Mouse (Mus musculus) lung, adult 2 months (tissue): ENCODE measurements around the gene Xrcc1. TPM values are rescaled to one million over a fixed set of nuclear protein-coding genes. Genes with fewer than 3 reads are reported as not detected.
"Not testable (repeated sequence)": the region's sequence is repeated elsewhere in the genome, so short reads cannot be mapped to it uniquely, and the experiment has no call there.

Experiments used
- DNase-seq: peaks from one replicate; pipeline ENCODE4 v3.0.0; 2022
- H3K4me1 ChIP-seq: fragments of 200-500 bp; 2 replicates; pipeline ENCODE4 v1.6.1; 2011; ENCODE audit warnings: low read length; ENCODE audit not compliant: control insufficient read depth, insufficient read depth
- H3K4me3 ChIP-seq: fragments of 200-500 bp; replicated peaks from 2 replicates; pipeline ENCODE3; 2011; ENCODE audit warnings: low read depth, mild to moderate bottlenecking, control low read depth, low read length; ENCODE audit errors: extremely low read depth
- CTCF ChIP-seq: fragments of 200-500 bp; IDR thresholded peaks from 2 replicates; pipeline ENCODE4 v1.5.1; 2011; ENCODE audit warnings: mild to moderate bottlenecking, low read length, control low read depth; ENCODE audit not compliant: insufficient read depth
- POLR2A ChIP-seq: fragments of 200-500 bp; IDR thresholded peaks from 2 replicates; pipeline ENCODE4 v1.6.1; 2011; ENCODE audit warnings: low read depth, mild to moderate bottlenecking, control low read depth, low read length, borderline replicate concordance; ENCODE audit errors: extremely low read depth
- WGBS: fragments of 180-500 bp; shearing (Covaris S2); methylation state at CpG from one replicate; pipeline ENCODE4 v1.1.7; 2018; 5-methylcytosine and 5-hydroxymethylcytosine counted together
- polyA plus RNA-seq: library from polyadenylated mRNA; depleted of rRNA; stranded (reverse); fragments of >200 nt; gene quantifications from 2 replicates; pipeline ENCODE4 v1.2.3, GENCODE M21; 2012

Xrcc1 gene
- polyA plus RNA-seq, 1 experiment = 40.5 TPM

DNA sequence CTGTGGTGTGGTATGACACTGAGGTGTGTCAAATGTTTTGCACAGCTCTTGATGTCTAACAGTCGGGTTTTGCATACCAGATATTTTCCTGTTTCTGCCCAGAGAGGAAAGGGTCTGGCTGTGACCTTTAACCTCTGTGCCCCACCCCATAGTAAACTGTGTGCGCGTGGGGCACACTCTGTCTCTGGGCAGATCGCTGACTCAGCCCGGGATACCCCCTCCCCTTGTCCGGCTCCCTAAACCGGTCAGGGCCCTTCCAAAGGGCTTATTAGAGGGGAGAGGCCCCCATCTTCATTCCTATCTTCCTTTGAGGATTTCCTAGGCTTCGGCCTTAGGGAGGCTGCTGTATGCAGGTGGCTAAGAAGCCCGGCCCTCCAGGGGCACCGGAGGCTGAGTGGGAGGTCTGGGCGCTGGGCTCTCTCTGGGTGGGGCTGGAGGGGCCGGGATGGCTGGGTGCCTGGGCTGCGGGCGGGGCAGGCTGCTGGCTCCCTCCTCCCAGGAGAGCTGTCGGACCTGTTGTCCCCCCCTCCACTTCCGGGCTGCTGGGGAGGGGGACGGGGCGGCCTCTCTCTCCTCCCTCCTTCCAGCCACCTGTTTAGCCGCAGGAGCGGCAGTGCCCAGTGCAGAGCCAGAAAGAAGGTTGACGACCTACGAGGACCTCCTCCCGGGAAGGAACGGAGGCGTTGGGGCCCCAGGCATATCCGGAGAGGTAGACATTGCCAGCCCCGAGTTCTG lies 64.2 kb downstream of the Xrcc1 start, which contains the start of gene Phldb3:
Gene Phldb3, plus strand, starts transcription at position 620 of the 735 bp plus-strand sequence.
- H3K4me3 ChIP-seq = peak within 1 kb of the TSS; percentile 59
- H3K4me1 ChIP-seq = no peaks in the 10 kb centered on the region
- WGBS = 6% methylated on average over 26 of the region's 27 CpGs
- DNase-seq = peak; percentile 58
- TF ChIP-seq CTCF = no peak
- no peak for TF ChIP-seq POLR2A

DNA sequence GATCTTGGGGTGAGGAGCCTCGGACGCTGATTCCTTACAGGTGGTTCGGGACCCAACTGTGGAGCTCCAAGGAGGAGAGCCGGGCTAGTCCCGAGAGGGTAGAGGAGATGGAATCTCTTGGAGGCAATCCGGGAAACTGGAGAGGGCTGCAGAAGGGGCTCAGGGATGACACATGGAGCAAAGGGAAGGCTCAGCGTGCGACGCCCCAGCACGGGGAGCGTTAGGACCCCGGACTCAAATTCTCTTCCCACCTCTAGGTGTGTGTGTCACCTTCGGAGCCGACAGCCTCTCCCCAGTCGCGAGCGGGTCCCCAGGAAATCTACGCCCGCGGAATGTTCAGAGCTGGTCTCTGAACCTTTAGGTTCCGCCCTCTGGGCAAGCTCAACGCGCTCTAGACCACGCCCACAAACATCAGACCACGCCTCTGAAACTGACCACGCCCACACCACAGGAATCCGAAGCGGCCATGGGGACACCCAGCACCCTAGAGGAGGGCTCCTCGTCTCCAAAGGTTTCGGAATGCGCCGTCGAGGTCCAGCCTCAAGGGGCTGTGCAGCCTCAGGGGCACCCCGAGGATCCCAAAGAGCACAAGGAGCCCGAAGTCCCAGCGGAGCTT lies 64.9 kb downstream of the Xrcc1 start:
- peak; percentile 61; the same call in 1 of the 2 replicates for TF ChIP-seq POLR2A
- no peak for TF ChIP-seq CTCF
- no peaks in the 10 kb centered on the region for H3K4me1 ChIP-seq
- H3K4me3 ChIP-seq = peak overlapping the region; percentile 59
- WGBS = under 1% methylated on average over 36 of the region's 36 CpGs
- peak; percentile 98 for DNase-seq

GRCm38 (mm10) chr7:24611709-24612108 lies 65.6 kb downstream of the Xrcc1 start:
- H3K4me3 ChIP-seq = peak overlapping the region; percentile 59
- TF ChIP-seq POLR2A (no peak), CTCF (no peak)
- 15% methylated on average over 7 of the region's 7 CpGs for WGBS

GRCm38 (mm10) chr7:24612308-24612910 lies 66.3 kb downstream of the Xrcc1 start:
- 16% methylated on average over 27 of the region's 27 CpGs for WGBS
- no peaks in the 10 kb centered on the region for H3K4me1 ChIP-seq
- TF ChIP-seq POLR2A (no peak), CTCF (no peak)

More at GRCm38 (mm10) chr7:24611709-24612108, 65.6 kb downstream of the Xrcc1 start:
- DNase-seq = no peak
- H3K4me1 ChIP-seq = no peaks in the 10 kb centered on the region

DNA sequence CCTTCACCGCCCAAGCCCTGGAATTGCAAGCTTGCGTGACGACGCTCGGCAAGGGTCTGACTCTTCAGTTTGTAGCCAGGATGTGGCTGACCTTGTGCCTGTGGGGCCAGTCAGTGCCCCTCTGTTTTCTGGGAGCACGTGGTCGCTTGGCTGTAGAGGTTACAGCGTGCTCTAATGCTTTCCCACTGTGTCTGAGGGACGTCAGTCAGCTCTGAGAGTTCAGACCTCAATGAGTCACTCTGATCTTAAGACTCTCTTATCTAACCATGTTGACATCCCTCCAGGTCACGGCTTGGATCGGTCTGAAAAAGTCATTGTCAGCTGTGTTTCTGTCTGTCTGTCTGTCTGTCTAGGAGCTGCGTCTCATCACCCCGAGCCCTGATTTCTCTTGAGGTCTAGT lies 68.7 kb downstream of the Xrcc1 start:
- WGBS = 71% methylated on average over 13 of the region's 13 CpGs
- TF ChIP-seq CTCF (no peak), POLR2A (no peak)
- Histone ChIP-seq H3K4me1 (no peaks in the 10 kb centered on the region), H3K4me3 (no peak overlapping the region)
- no peak for DNase-seq

More at GRCm38 (mm10) chr7:24612308-24612910, 66.3 kb downstream of the Xrcc1 start:
- no peak for DNase-seq
- H3K4me3 ChIP-seq = no peak overlapping the region

- no peaks in the 10 kb centered on the region for H3K4me1 ChIP-seq
- no peak for DNase-seq
- 65% methylated on average over 8 of the region's 8 CpGs for WGBS
- no peak for TF ChIP-seq CTCF
- TF ChIP-seq POLR2A = no peak
- no peak overlapping the region for H3K4me3 ChIP-seq
Measured at GRCm38 (mm10) chr7:24617763-24618162, 71.7 kb downstream of the Xrcc1 start.

DNA sequence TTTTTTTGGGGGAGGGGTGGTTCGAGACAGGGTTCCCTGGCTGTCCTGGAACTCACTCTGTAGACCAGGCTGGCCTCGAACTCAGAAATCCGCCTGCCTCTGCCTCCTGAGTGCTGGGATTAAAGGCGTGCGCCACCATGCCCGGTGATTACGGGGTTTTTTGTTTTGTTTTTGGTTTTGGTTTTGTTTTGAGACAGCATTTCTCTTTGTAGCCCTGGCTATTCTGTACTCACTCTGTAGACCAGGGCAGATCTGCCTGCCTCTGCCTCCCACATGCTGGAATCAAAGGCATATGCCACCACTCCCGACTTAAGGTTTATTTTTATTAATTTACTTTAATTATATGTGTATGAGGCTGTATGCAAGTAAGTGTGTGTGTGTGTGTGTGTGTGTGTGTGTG lies 72.3 kb downstream of the Xrcc1 start:
- H3K4me3 ChIP-seq, DNase-seq: not testable (repeated sequence)

DNA sequence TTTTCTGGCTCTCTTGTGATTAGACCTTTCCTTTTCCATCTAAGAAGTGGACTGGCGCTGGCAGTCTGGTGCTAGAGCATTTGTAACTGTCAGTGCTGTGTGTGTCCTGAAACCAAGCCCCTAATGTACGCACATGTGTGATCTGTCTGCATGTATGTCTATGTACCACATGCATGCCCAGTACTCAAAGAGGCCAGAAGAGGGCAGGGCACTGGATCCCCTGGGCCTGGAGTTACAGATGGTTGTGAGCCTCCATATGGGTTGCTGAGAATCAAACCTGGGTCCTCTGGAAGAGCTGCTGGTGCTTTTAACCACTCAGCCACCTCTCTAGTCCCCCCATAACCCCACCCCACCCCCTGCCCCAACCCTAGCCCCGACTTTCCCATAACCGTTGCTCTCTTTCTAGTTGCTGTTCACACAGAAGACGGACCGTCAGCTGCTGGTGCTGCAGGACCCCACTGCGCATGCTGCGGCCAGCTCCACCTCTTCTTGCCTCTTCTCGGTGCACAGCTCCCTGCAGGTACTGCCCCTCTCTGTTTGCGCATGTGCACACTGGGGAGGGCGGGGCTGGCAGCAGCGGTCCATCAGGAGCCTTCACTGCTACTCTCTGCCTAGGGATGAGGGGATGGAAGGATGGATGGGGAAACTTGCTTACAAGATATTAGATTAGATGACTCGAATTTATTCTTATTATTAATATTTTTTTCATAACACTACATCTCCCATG lies 73.7 kb downstream of the Xrcc1 start:
- 60% methylated on average over 13 of the region's 13 CpGs for WGBS
- TF ChIP-seq CTCF = no peak
- no peak for TF ChIP-seq POLR2A
- DNase-seq = no peak

More for the DNA sequence above, 72.3 kb downstream of the Xrcc1 start:
- H3K4me1 ChIP-seq = not testable (repeated sequence)
- 85% methylated on average over 8 of the region's 8 CpGs for WGBS

DNA sequence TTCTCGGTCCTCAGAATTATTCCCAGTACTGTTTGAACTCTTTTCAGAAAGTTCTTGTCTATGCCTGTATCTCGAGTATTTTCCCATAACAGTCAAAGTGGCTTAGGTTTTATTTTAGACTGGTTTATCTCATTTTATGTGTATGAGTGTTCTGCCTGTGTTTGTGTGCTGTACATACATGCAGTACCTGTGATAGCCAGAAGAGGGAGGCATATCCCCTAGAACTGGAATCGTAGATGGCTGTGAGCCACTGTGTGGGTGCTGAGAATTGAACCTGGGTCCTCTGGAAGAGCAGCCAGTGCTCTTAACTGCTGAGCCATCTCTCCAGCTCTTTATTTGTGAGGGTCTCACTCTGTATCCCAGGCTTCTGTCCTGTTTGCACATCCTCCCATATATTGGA lies 75.1 kb downstream of the Xrcc1 start:
- no peak for DNase-seq
- Histone ChIP-seq H3K4me1 (no peaks in the 10 kb centered on the region), H3K4me3 (no peak overlapping the region)
- WGBS = 85% methylated on average over 3 of the region's 3 CpGs
- TF ChIP-seq POLR2A (no peak), CTCF (0 out of 2 replicates have a peak, but pooled peaks have one; percentile 3)

More for the DNA sequence above, 73.7 kb downstream of the Xrcc1 start:
- Histone ChIP-seq H3K4me3 (no peak overlapping the region), H3K4me1 (no peaks in the 10 kb centered on the region)
